Mouse (Mus musculus) cortical plate, adult 2 months (tissue): ENCODE results near the gene Slc1a2.

Experiments used
- CTCF ChIP-seq: fragments of 200-500 bp; IDR thresholded peaks from 2 replicates; pipeline ENCODE4 v1.5.1; 2011; ENCODE audit warnings: mild to moderate bottlenecking, control low read depth, low read length; ENCODE audit not compliant: insufficient read depth; ENCODE audit errors: extremely low read depth
- POLR2A ChIP-seq: fragments of 200-500 bp; IDR thresholded peaks from 2 replicates; pipeline ENCODE4 v1.6.1; 2011; ENCODE audit warnings: mild to moderate bottlenecking, low read length, control low read depth; ENCODE audit not compliant: insufficient read depth; ENCODE audit errors: extremely low read depth

DNA sequence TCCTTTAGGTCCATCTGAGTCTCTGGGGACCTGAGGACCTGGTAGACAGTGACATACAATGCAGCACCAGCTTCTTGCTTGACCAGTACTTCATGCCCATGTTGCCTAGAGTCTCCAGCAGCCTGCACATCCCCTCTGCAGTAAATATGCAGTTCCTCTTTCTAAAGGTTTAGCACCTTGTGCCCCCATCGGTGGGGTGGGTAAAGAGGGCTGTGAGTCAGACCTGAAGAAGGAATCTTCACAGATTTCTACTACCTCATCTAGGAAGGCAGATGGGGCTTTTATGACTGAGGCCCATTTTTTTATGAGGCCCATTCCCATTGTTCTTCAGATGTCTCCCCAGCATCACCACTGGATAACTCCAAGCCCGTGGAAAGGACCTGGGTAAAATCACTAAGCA lies 91.5 kb downstream of the Slc1a2 start:
- TF ChIP-seq CTCF, result no peak
- TF ChIP-seq POLR2A, result no peak
